Mouse (Mus musculus) midbrain, embryonic 16.5 days (tissue): ENCODE measurements at regions not wholly inside any gene's neighbourhood (a gene's known extent, or its start where the extent isn't known, plus 50 kb on each side); places are given as distances from the start of the nearest gene placed in this dataset.

Experiments used
- ATAC-seq: fragments of 200-750 bp; cut with Nextera tagmentation; 2 replicates; pipeline ENCODE4 v1.8.0; 2017; ENCODE audit warnings: moderate TSS enrichment
- H3K27ac ChIP-seq: fragments of 300-500 bp; sonication (generic); 2 replicates; pipeline ENCODE4 v1.5.1; 2014; ENCODE audit warnings: mild to moderate bottlenecking, low read length, mixed read lengths
- H3K27me3 ChIP-seq: fragments of 300-500 bp; sonication (generic); 2 replicates; pipeline ENCODE4 v1.6.1; 2014; ENCODE audit warnings: low read depth, low read length, mixed read lengths; ENCODE audit not compliant: control insufficient read depth, insufficient read depth
- H3K36me3 ChIP-seq: fragments of 300-500 bp; sonication (generic); 2 replicates; pipeline ENCODE4 v1.6.1; 2014; ENCODE audit warnings: mild to moderate bottlenecking, low read length, moderate library complexity, mixed read lengths; ENCODE audit not compliant: control insufficient read depth, insufficient read depth
- H3K4me1 ChIP-seq: fragments of 300-500 bp; sonication (generic); 2 replicates; pipeline ENCODE4 v1.6.1; 2014; ENCODE audit warnings: mild to moderate bottlenecking, low read length, mixed read lengths; ENCODE audit not compliant: control insufficient read depth, insufficient read depth
- H3K4me2 ChIP-seq: fragments of 300-500 bp; sonication (generic); 2 replicates; pipeline ENCODE4 v1.6.1; 2014; ENCODE audit warnings: mild to moderate bottlenecking, low read length, mixed read lengths
- H3K4me3 ChIP-seq: fragments of 300-500 bp; sonication (generic); 2 replicates; pipeline ENCODE4 v1.5.1; 2014; ENCODE audit warnings: low read depth, mild to moderate bottlenecking, low read length, moderate library complexity, mixed read lengths
- H3K9ac ChIP-seq: fragments of 300-500 bp; sonication (generic); 2 replicates; pipeline ENCODE4 v1.6.1; 2014; ENCODE audit warnings: low read depth, low read length, mixed read lengths
- H3K9me3 ChIP-seq: fragments of 300-500 bp; sonication (generic); replicated peaks from 2 replicates; pipeline ENCODE4 v1.6.1; 2014; ENCODE audit warnings: mild to moderate bottlenecking, low read length, mixed read lengths; ENCODE audit not compliant: control insufficient read depth, poor library complexity, severe bottlenecking
- WGBS: fragments of 180-500 bp; shearing (Covaris S2); extraction: QIAGEN DNeasy Blood & Tissue Kit; methylation state at CpG from one replicate; pipeline ENCODE4 v1.1.7; 2014; 5-methylcytosine and 5-hydroxymethylcytosine counted together

- Histone ChIP-seq H3K9me3 (no peaks in the 10 kb centered on the region), H3K27ac (peak overlapping the region; percentile 94), H3K4me3 (peak overlapping the region; percentile 99), H3K4me1 (peaks cover 28% of the 10 kb centered on the region), H3K27me3 (no peaks in the 10 kb centered on the region), H3K36me3 (no peaks in the 10 kb centered on the region), H3K9ac (peak overlapping the region; percentile 95), H3K4me2 (peak overlapping the region; percentile 57)
- 0% methylated on average over 9 of the region's 9 CpGs for WGBS
- ATAC-seq, result no peak
Observed at GRCm38 (mm10) chr13:107888231-107888555, 156.1 kb upstream of the Smim15 start.

GRCm38 (mm10) chr13:107887366-107888230 lies 156.6 kb upstream of the Smim15 start:
- WGBS, result under 1% methylated on average over 16 of the region's 16 CpGs
- Histone ChIP-seq H3K4me1 (peaks cover 32% of the 10 kb centered on the region), H3K36me3 (no peaks in the 10 kb centered on the region), H3K27ac (peak overlapping the region; percentile 94), H3K4me2 (peak overlapping the region; percentile 57), H3K27me3 (no peaks in the 10 kb centered on the region), H3K9ac (peak overlapping the region; percentile 95), H3K4me3 (peak overlapping the region; percentile 99), H3K9me3 (no peaks in the 10 kb centered on the region)
- no peak for ATAC-seq

- no peaks in the 10 kb centered on the region for H3K36me3 ChIP-seq
- H3K9me3 ChIP-seq, result no peaks in the 10 kb centered on the region; the same call in 1 of the 2 replicates
- H3K4me1 ChIP-seq, result peaks cover 29% of the 10 kb centered on the region
- no peaks in the 10 kb centered on the region for H3K27me3 ChIP-seq
- no peak for ATAC-seq
- WGBS, result 86% methylated on average over 3 of the region's 3 CpGs
- no peak overlapping the region for H3K27ac ChIP-seq
- H3K4me3 ChIP-seq, result no peak overlapping the region
- H3K9ac ChIP-seq, result no peak overlapping the region
- H3K4me2 ChIP-seq, result no peak overlapping the region
Observed at GRCm38 (mm10) chr13:107884836-107885235, 159.4 kb upstream of the Smim15 start.

GRCm38 (mm10) chr13:107882337-107882736 lies 161.9 kb upstream of the Smim15 start:
- Histone ChIP-seq H3K4me3 (no peak overlapping the region), H3K27ac (no peak overlapping the region), H3K9ac (no peak overlapping the region), H3K9me3 (no peaks in the 10 kb centered on the region; the same call in 1 of the 2 replicates), H3K27me3 (no peaks in the 10 kb centered on the region), H3K4me2 (no peak overlapping the region), H3K36me3 (no peaks in the 10 kb centered on the region), H3K4me1 (peaks cover 27% of the 10 kb centered on the region)
- no peak for ATAC-seq
- 84% methylated on average over 5 of the region's 5 CpGs for WGBS

GRCm38 (mm10) chr13:107880551-107880950 lies 163.7 kb upstream of the Smim15 start:
- no peak overlapping the region for H3K27ac ChIP-seq
- no peak for ATAC-seq
- no peaks in the 10 kb centered on the region; the same call in 1 of the 2 replicates for H3K9me3 ChIP-seq
- H3K27me3 ChIP-seq, result no peaks in the 10 kb centered on the region
- WGBS, result 100% methylated on average over 2 of the region's 2 CpGs
- H3K4me1 ChIP-seq, result peaks cover 22% of the 10 kb centered on the region
- no peak overlapping the region for H3K4me3 ChIP-seq
- no peak overlapping the region for H3K4me2 ChIP-seq
- no peak overlapping the region for H3K9ac ChIP-seq
- no peaks in the 10 kb centered on the region for H3K36me3 ChIP-seq

GRCm38 (mm10) chr13:107879535-107879934 lies 164.7 kb upstream of the Smim15 start:
- WGBS, result 77% methylated on average over 6 of the region's 8 CpGs
- ATAC-seq, result no peak
- no peaks in the 10 kb centered on the region for H3K36me3 ChIP-seq
- H3K4me3 ChIP-seq, result no peak overlapping the region
- no peaks in the 10 kb centered on the region for H3K27me3 ChIP-seq
- no peak overlapping the region for H3K9ac ChIP-seq
- H3K4me2 ChIP-seq, result no peak overlapping the region
- no peaks in the 10 kb centered on the region; the same call in 1 of the 2 replicates for H3K9me3 ChIP-seq
- peaks cover 18% of the 10 kb centered on the region for H3K4me1 ChIP-seq
- no peak overlapping the region for H3K27ac ChIP-seq

GRCm38 (mm10) chr13:107878980-107879379 lies 165.3 kb upstream of the Smim15 start:
- Histone ChIP-seq H3K4me2 (no peak overlapping the region), H3K4me3 (no peak overlapping the region), H3K36me3 (no peaks in the 10 kb centered on the region), H3K9me3 (no peaks in the 10 kb centered on the region; the same call in 1 of the 2 replicates), H3K27ac (no peak overlapping the region), H3K4me1 (peaks cover 14% of the 10 kb centered on the region), H3K9ac (no peak overlapping the region), H3K27me3 (no peaks in the 10 kb centered on the region)
- ATAC-seq, result no peak
- 97% methylated on average over 3 of the region's 3 CpGs for WGBS

- WGBS, result 67% methylated on average over 2 of the region's 2 CpGs
- Histone ChIP-seq H3K9ac (no peak overlapping the region), H3K27ac (no peak overlapping the region), H3K36me3 (no peaks in the 10 kb centered on the region), H3K9me3 (no peaks in the 10 kb centered on the region), H3K4me1 (peaks cover 21% of the 10 kb centered on the region), H3K27me3 (no peaks in the 10 kb centered on the region), H3K4me3 (no peak overlapping the region), H3K4me2 (no peak overlapping the region)
- ATAC-seq, result no peak
Observed at GRCm38 (mm10) chr13:107873244-107873667, 171.0 kb upstream of the Smim15 start.

GRCm38 (mm10) chr13:107872574-107872973 lies 171.7 kb upstream of the Smim15 start:
- Histone ChIP-seq H3K27me3 (no peaks in the 10 kb centered on the region), H3K4me2 (no peak overlapping the region), H3K27ac (no peak overlapping the region), H3K36me3 (no peaks in the 10 kb centered on the region), H3K9ac (no peak overlapping the region), H3K4me3 (no peak overlapping the region), H3K9me3 (no peaks in the 10 kb centered on the region), H3K4me1 (peaks cover 21% of the 10 kb centered on the region)
- 81% methylated on average over 8 of the region's 8 CpGs for WGBS
- ATAC-seq, result peak; percentile 64; the same call in 1 of the 2 replicates
